Mouse (Mus musculus): ENCODE data around the gene E430018J23Rik. TPM values are rescaled to one million over a fixed set of nuclear protein-coding genes. Genes with fewer than 3 reads are reported as not detected.
"Not testable (repeated sequence)": the region's sequence is repeated elsewhere in the genome, so short reads cannot be mapped to it uniquely, and the experiment has no call there.

The E430018J23Rik gene
- polyA plus RNA-seq, 1 experiment = 3.4 TPM

DNA sequence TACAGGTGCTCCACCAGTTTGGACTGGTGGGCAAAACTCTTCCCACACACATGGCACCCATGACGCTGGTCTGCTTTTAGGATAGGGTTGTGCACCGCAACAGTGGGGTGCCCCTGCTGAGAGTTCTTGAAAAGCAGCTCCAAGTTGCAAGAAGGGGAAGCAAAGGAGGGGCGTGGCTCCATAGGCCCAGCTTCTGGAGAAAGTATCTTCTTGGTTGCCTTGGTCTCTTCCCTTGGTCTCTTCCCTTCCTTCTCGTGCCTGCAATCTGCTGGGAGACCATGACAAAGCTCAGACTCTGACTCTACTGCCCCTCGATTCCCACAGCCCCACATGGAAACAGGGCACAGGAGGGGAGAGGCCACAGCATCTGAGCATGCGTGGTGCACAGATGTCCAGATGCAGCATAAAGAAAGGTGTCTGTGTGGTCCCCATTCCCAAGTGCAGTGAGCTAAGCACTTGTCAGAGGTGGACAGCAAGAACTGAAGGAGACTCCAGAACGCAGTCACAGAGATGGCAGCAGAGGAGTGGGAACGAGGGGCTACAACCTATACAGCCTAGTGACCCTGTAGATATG, 1.1 kb downstream of the E430018J23Rik start:
- peaks cover 8% of the 10 kb centered on the region for H3K4me1 ChIP-seq (ENCODE audit: control insufficient read depth, insufficient read depth, insufficient read length, low read length)
- no peak overlapping the region for H3K27ac ChIP-seq (replicated peaks; ENCODE audit: low read depth, low read length)
- H3K4me3 ChIP-seq (ENCODE audit: insufficient read depth, low read depth, low read length) = peak overlapping the region; percentile 97

GRCm38 (mm10) chr7:127391538-127391937, 1.9 kb downstream of the E430018J23Rik start:
- H3K4me3 ChIP-seq (ENCODE audit: insufficient read depth, low read depth, low read length) = no peak overlapping the region
- no peak overlapping the region for H3K27ac ChIP-seq (replicated peaks; ENCODE audit: low read depth, low read length)
- H3K4me1 ChIP-seq (ENCODE audit: control insufficient read depth, insufficient read depth, insufficient read length, low read length) = peaks cover 8% of the 10 kb centered on the region

GRCm38 (mm10) chr7:127390306-127390705, 3.1 kb downstream of the E430018J23Rik start:
- Histone ChIP-seq H3K4me1 (ENCODE audit: control insufficient read depth, insufficient read depth, insufficient read length, low read length) (peaks cover 9% of the 10 kb centered on the region), H3K27ac (replicated peaks; ENCODE audit: low read depth, low read length) (no peak overlapping the region), H3K4me3 (ENCODE audit: insufficient read depth, low read depth, low read length) (no peak overlapping the region)

GRCm38 (mm10) chr7:127388201-127388600, 5.2 kb downstream of the E430018J23Rik start:
- H3K4me1 ChIP-seq (ENCODE audit: control insufficient read depth, insufficient read depth, insufficient read length, low read length); H3K27ac ChIP-seq (replicated peaks; ENCODE audit: low read depth, low read length); H3K4me3 ChIP-seq (ENCODE audit: insufficient read depth, low read depth, low read length): not testable (repeated sequence)

DNA sequence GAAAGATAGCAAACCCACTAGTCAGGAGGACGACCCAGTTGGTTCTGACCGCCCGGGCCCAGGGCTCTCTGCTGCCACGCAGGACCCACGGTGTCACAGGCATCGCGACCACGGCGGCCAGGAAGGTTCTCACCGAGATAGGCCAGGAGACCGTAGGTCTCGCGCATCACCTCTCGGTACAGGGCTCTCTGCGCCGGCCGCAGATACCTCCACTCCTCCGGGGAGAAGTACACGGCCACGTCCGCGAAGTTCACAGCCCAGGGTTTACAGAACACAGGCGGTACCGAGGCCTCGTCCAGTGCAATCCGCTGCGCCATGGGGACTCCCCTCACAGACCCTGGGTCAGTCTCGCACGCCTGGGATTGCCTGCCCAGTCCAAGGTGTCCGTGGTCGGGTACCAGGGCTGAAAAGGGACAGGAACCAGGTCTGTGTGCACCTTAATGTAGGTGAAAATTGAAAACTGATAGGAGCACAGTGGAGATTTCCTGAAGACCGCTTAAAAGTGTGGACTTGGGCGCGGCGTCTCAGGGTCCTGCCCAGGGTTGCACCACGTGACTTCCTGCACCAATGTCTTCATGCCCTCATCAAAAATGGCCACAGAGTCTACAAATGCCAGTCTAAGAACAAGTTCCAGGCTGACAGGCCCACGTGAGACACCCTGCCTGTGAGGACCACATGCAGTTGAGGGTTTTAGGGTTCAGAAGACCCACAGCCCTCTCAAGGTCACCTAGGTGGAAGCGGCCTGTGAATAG, 6.6 kb downstream of the E430018J23Rik start, which contains the start of gene 9130019O22Rik:
Gene 9130019O22Rik (minus strand): TSS at position 526 of the 752 bp plus-strand sequence.
- H3K4me3 ChIP-seq (ENCODE audit: insufficient read depth, low read depth, low read length) = peak within 1 kb of the TSS; percentile 83
- H3K27ac ChIP-seq (replicated peaks; ENCODE audit: low read depth, low read length) = peak within 1 kb of the TSS; percentile 61; the same call in 1 of the 2 replicates
- H3K4me1 ChIP-seq (ENCODE audit: control insufficient read depth, insufficient read depth, insufficient read length, low read length) = peaks cover 2% of the 10 kb centered on the region; the same call in 1 of the 2 replicates

- H3K27ac ChIP-seq (replicated peaks; ENCODE audit: low read depth, low read length); H3K4me1 ChIP-seq (ENCODE audit: control insufficient read depth, insufficient read depth, insufficient read length, low read length): not testable (repeated sequence)
- H3K4me3 ChIP-seq (ENCODE audit: insufficient read depth, low read depth, low read length) = 0 out of 2 replicates have a peak overlapping the region, but pooled peaks have one; percentile 83
Measured at GRCm38 (mm10) chr7:127385560-127385959, 7.9 kb downstream of the E430018J23Rik start.

DNA sequence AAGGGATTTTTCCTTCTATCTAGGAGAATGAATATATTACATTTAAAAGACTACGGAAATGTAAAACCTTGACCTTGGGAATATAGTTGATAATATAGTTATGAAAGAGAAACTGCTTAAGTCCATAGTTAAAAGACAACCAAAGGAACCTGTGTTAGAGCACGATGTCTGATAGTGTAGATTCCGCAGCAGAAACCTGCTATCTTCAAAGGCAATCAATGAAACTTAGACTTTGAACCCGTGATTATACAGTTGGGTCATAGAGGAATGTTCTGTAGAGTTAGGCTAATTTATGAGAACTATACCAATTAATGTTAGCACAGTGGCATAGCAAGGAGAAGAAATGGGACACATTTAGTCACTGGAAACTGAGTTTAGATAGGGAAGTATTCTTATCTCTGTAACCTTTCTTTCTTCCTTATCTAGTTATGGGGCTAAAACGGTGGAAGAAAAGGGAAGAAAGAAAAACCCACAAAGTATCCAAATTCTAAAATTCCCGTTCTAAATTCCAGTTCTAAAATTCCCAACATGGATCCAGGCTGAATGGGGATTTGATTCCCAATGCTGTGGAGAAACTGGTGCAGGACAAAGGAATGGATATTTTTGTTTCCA, 15.0 kb downstream of the E430018J23Rik start:
- Histone ChIP-seq H3K4me3 (ENCODE audit: insufficient read depth, low read depth, low read length) (no peak overlapping the region), H3K4me1 (ENCODE audit: control insufficient read depth, insufficient read depth, insufficient read length, low read length) (no peaks in the 10 kb centered on the region), H3K27ac (replicated peaks; ENCODE audit: low read depth, low read length) (no peak overlapping the region)

GRCm38 (mm10) chr7:127375271-127376245, 17.9 kb downstream of the E430018J23Rik start, which contains the start of gene Zfp747:
TSS of gene Zfp747 (minus strand) at chr7:127376050.
- peak within 1 kb of the TSS; percentile 97 for H3K4me3 ChIP-seq (ENCODE audit: insufficient read depth, low read depth, low read length)
- H3K27ac ChIP-seq (replicated peaks; ENCODE audit: low read depth, low read length) = peak within 1 kb of the TSS; percentile 90
- H3K4me1 ChIP-seq (ENCODE audit: control insufficient read depth, insufficient read depth, insufficient read length, low read length) = not testable (repeated sequence)

DNA sequence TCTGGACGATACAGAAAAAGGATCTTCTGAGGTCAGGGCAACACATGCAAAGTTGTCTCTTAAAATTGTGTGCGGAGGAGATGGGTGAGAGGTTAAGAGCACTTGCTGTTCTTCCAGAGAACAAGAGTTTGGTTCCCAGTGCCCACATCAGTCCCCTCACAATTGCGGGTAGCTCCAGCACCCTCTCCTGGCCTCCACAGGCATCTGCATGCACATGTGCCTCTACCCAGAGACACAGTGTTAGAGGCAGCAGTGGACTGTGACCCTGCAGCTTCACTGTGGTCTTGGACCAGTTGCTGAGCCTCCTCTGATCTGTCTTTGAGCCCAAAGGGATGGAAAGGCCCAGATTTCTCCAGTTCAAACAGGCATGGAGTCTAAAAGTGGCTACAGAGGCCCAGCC, 21.6 kb downstream of the E430018J23Rik start:
- H3K4me3 ChIP-seq (ENCODE audit: insufficient read depth, low read depth, low read length); H3K27ac ChIP-seq (replicated peaks; ENCODE audit: low read depth, low read length); H3K4me1 ChIP-seq (ENCODE audit: control insufficient read depth, insufficient read depth, insufficient read length, low read length): not testable (repeated sequence)

GRCm38 (mm10) chr7:127371213-127371612, 22.2 kb downstream of the E430018J23Rik start:
- no peak overlapping the region for H3K27ac ChIP-seq (replicated peaks; ENCODE audit: low read depth, low read length)

DNA sequence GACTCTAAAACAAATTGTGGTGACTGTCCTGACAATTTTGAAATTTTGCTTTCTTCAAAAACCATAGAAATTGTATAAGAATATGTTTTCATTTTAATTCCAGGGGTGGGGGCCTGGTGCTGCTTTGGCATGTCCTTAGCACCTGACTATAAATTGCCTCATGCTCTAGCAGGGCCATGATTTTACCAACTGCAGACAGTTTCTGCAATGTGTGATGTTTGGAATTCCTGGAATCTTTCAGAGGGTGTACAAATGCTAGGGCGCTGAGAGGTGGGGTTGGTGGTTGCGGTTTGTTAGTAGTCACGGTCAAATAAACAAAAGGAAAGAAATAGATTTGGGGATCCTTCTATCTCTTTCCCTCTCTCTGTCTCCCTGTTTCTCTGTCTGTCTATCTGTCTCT, 27.2 kb downstream of the E430018J23Rik start:
- no peak overlapping the region for H3K27ac ChIP-seq (replicated peaks; ENCODE audit: low read depth, low read length)
- no peaks in the 10 kb centered on the region for H3K4me1 ChIP-seq (ENCODE audit: control insufficient read depth, insufficient read depth, insufficient read length, low read length)
- H3K4me3 ChIP-seq (ENCODE audit: insufficient read depth, low read depth, low read length) = no peak overlapping the region

More at GRCm38 (mm10) chr7:127371213-127371612, 22.2 kb downstream of the E430018J23Rik start:
- Histone ChIP-seq H3K4me1 (ENCODE audit: control insufficient read depth, insufficient read depth, insufficient read length, low read length) (no peaks in the 10 kb centered on the region), H3K4me3 (ENCODE audit: insufficient read depth, low read depth, low read length) (no peak overlapping the region)

DNA sequence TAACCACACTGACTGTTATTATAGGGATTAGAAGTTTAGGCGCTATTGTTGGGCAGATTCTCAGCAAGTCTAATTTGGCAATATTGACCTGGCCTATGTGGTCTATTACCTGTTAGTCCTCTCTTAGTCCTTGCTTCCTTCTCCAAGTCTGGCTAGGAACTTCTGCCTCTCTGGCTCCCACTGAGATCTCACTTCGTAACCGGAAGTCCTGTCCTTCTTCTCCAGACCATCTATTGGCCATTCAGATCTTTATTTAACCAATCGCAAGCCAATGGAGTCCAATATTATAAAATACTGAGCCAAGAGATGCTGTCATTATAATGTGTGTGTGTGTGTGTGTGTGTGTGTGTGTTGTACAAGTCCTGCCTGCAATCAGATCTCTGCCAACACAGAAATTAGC, 29.3 kb downstream of the E430018J23Rik start:
- H3K27ac ChIP-seq (replicated peaks; ENCODE audit: low read depth, low read length) = no peak overlapping the region
- no peaks in the 10 kb centered on the region for H3K4me1 ChIP-seq (ENCODE audit: control insufficient read depth, insufficient read depth, insufficient read length, low read length)
- H3K4me3 ChIP-seq (ENCODE audit: insufficient read depth, low read depth, low read length) = peak overlapping the region; percentile 18

DNA sequence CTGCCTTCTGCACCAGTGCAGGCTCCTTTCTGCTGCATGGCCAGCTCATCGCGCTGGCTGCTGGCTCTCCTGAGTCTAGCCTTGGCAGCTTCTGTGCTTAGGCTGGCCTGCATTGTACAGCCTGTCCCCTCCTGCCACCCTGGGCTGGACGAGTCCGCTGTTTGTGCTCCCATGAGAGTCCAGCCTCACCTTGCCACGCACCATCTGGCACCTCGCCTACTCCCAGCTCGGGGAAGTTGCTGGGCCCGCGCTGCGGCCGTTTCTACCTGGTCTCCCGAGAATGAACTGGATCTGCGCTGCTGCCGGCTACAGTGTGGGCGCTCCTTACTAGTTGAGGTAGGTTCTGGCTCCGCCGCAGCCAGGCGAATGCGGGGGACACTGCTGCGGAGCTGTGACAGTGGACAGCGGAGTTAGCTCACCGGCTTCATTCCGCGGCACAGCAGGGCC, 29.9 kb downstream of the E430018J23Rik start:
- Histone ChIP-seq H3K27ac (replicated peaks; ENCODE audit: low read depth, low read length) (no peak overlapping the region), H3K4me1 (ENCODE audit: control insufficient read depth, insufficient read depth, insufficient read length, low read length) (no peaks in the 10 kb centered on the region), H3K4me3 (ENCODE audit: insufficient read depth, low read depth, low read length) (peak overlapping the region; percentile 18)

DNA sequence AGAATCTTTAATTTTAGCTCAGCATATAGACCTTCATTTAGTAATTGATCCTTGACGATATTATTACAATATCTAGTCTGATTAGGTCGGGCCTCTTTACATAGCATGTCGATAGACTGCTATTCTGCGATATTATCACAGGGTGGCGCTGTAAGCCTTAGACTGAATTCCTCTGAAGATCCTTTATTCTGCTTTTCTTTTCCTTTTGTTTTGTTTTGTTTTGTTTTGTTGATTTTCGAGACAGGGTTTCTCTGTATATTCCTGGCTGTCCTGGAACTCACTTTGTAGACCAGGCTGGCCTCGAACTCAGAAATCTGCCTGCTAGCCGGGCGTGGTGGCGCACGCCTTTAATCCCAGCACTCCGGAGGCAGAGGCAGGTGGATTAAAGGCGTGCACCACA, 31.0 kb downstream of the E430018J23Rik start:
- not testable (repeated sequence) for H3K27ac ChIP-seq (replicated peaks; ENCODE audit: low read depth, low read length); H3K4me1 ChIP-seq (ENCODE audit: control insufficient read depth, insufficient read depth, insufficient read length, low read length)
- H3K4me3 ChIP-seq (ENCODE audit: insufficient read depth, low read depth, low read length) = peak overlapping the region; percentile 58
